Mouse (Mus musculus) midbrain, embryonic 14.5 days (tissue): Measurements from ENCODE around the gene Plxna2. TPM values are rescaled to one million over a fixed set of nuclear protein-coding genes. Genes with fewer than 3 reads are reported as not detected.

Source experiments
- ATAC-seq: fragments of 200-750 bp; cut with Nextera tagmentation; 2 replicates; pipeline ENCODE4 v1.8.0; 2017; ENCODE audit warnings: moderate number of reproducible peaks, moderate library complexity; ENCODE audit not compliant: low FRiP score, low TSS enrichment
- DNase-seq: peaks from one replicate; pipeline ENCODE4 v3.0.0-alpha.2; 2015
- H3K27ac ChIP-seq: fragments of 300-500 bp; sonication (generic); replicated peaks from 2 replicates; pipeline ENCODE4 v1.5.1; 2014; ENCODE audit warnings: mild to moderate bottlenecking, low read depth, low read length, moderate library complexity
- H3K27me3 ChIP-seq: fragments of 300-500 bp; sonication (generic); 2 replicates; pipeline ENCODE4 v1.6.1; 2014; ENCODE audit warnings: low read length, control low read depth, mixed read lengths; ENCODE audit not compliant: control insufficient read depth, insufficient read depth
- H3K36me3 ChIP-seq: fragments of 300-500 bp; sonication (generic); 2 replicates; pipeline ENCODE4 v1.6.1; 2014; ENCODE audit warnings: low read length, control low read depth; ENCODE audit not compliant: control insufficient read depth, insufficient read depth
- H3K4me1 ChIP-seq: fragments of 300-500 bp; sonication (generic); 2 replicates; pipeline ENCODE4 v1.6.1; 2014; ENCODE audit warnings: mild to moderate bottlenecking, antibody characterized with exemption, low read length, control low read depth; ENCODE audit not compliant: control insufficient read depth, insufficient read depth
- H3K4me2 ChIP-seq: fragments of 300-500 bp; sonication (generic); 2 replicates; pipeline ENCODE4 v1.6.1; 2014; ENCODE audit warnings: mild to moderate bottlenecking, low read length, moderate library complexity
- H3K4me3 ChIP-seq: fragments of 300-500 bp; sonication (generic); replicated peaks from 2 replicates; pipeline ENCODE4 v1.5.1; 2014; ENCODE audit warnings: low read depth, low read length
- H3K9ac ChIP-seq: fragments of 300-500 bp; sonication (generic); replicated peaks from 2 replicates; pipeline ENCODE4 v1.6.1; 2014; ENCODE audit warnings: mild to moderate bottlenecking, low read length, moderate library complexity
- H3K9me3 ChIP-seq: fragments of 300-500 bp; sonication (generic); 2 replicates; pipeline ENCODE4 v1.6.1; 2016; ENCODE audit warnings: low read length, control low read depth, mixed read lengths; ENCODE audit not compliant: control insufficient read depth
- WGBS: fragments of 180-500 bp; shearing (Covaris S2); extraction: QIAGEN DNeasy Blood & Tissue Kit; methylation state at CpG from one replicate; pipeline ENCODE4 v1.1.7; 2014; 5-methylcytosine and 5-hydroxymethylcytosine counted together
- polyA plus RNA-seq: library from polyadenylated mRNA; unstranded; fragments of >200 nt; fragmentation: Nextera tagmentation; extraction: Ambion mirVana; gene quantifications from 2 replicates; pipeline ENCODE4 v1.2.1, GENCODE M21; 2014

Gene Plxna2
- polyA plus RNA-seq, 1 experiment from 2014 or later, result 24.1 TPM

DNA sequence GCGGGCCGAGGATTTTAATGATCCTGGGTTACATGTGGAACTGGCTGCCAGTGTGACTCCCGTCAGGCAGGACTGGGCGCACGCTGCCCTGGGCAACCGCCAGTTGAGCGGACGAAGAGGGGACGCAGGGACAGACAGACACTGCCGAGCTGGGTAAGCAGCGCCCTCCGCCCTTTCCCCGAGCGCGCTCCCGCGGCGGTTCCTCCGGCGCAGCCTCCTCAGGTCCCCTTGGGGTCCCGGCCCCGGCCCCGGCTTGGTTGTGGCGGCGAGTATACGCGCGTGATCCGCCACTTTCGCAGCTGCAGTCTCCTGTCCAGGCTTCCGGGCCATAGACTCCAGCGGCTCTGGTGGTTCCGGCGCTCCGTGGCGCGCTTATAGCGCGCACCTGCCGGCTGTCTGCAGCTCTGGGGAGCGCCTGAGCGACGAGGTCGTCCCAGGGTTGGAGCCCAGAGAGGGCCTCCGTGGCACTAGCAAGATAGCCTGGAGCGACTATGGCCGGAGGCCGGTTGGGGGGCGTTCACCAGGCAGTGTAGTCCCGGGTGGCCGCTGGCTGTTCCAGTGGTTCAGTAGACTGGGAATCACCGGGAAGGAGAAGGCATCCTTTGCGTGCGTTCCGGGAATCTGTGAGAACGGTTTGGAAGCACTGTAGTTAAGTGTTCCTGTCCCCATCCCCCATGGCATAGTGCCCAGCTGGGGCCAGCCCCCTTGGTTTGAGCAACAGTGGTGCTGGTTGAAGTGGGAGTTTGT lies 2.4 kb downstream of the Plxna2 start:
- Histone ChIP-seq H3K36me3 (no peaks in the 10 kb centered on the region), H3K9me3 (no peaks in the 10 kb centered on the region), H3K4me1 (peaks cover 48% of the 10 kb centered on the region), H3K27ac (peak overlapping the region; percentile 89), H3K4me2 (peak overlapping the region; percentile 87), H3K27me3 (no peaks in the 10 kb centered on the region), H3K9ac (peak overlapping the region; percentile 88), H3K4me3 (peak overlapping the region; percentile 89)
- ATAC-seq (peak; percentile 36), DNase-seq (peak; percentile 78)
- under 1% methylated on average over 56 of the region's 56 CpGs for WGBS

DNA sequence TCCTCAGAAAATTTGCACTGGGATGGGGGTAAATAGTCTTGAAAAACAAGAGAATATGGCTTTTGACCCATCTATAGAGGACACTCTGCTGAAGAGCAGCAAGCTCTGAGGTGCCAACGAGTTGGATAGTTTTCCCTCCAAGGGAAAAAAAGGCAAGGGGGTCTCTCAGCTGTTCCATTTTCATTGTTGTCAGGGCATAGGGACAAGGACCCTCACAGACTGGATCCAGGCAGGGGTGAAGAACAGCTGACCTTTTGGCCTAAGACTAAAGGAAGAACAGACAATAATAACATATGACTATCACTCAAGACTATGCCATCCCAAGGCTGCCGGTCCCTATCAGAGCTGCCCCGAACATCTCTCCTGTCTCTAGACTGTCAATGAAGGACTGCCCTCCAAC lies 4.2 kb downstream of the Plxna2 start:
- Histone ChIP-seq H3K4me3 (peak overlapping the region; percentile 89), H3K4me1 (peaks cover 65% of the 10 kb centered on the region), H3K4me2 (peak overlapping the region; percentile 87), H3K9me3 (no peaks in the 10 kb centered on the region), H3K27me3 (no peaks in the 10 kb centered on the region), H3K9ac (peak overlapping the region; percentile 88), H3K27ac (peak overlapping the region; percentile 53), H3K36me3 (no peaks in the 10 kb centered on the region)
- no peak for DNase-seq
- ATAC-seq, result no peak
- WGBS, result 54% methylated on average over 3 of the region's 3 CpGs

DNA sequence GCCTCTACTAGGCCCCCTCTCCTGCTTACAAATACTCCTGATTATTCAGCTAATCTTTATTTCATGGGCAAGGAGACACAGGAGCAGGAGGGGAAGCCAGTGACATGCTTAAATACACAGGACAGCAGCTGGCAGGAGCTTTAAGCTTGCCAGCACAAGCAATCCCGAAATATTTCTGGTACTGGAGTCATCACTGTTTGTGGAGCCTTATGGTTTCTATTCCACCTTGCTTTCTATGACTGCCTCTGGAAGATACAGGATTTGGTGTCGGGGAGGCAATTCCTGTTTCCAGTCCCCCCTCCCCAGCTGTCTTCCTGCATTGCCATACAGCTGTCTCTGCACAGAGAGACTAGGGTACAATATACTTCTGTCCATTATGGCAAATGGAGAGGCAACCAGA lies 4.7 kb downstream of the Plxna2 start:
- Histone ChIP-seq H3K27ac (peak overlapping the region; percentile 53), H3K9ac (peak overlapping the region; percentile 88), H3K9me3 (no peaks in the 10 kb centered on the region), H3K27me3 (no peaks in the 10 kb centered on the region), H3K4me1 (peaks cover 67% of the 10 kb centered on the region), H3K4me3 (peak overlapping the region; percentile 89), H3K36me3 (no peaks in the 10 kb centered on the region), H3K4me2 (peak overlapping the region; percentile 87)
- WGBS, result 26% methylated on average over 2 of the region's 2 CpGs
- DNase-seq, result peak; percentile 41
- no peak for ATAC-seq

DNA sequence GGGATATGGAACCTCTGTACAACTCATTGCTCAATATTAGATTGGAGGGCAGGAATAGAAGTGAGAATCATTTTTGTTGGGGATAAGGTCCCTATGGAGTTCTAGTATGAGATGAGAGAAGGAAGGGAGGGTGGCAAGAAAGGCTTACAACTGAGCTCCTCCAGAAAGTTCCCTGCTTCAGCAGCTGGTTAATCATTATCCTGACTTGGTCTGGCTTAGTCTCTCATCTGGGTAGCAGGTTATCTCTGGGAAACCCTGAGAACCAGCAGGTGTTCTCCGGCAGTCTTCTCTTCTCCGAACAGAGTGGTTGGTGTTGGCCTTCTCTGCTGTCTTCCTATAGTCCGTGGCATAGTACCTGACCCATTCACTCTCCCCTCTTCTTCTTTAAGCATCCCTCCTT lies 5.6 kb downstream of the Plxna2 start:
- Histone ChIP-seq H3K27me3 (no peaks in the 10 kb centered on the region), H3K36me3 (no peaks in the 10 kb centered on the region), H3K4me1 (peaks cover 73% of the 10 kb centered on the region), H3K9ac (no peak overlapping the region; the same call in 1 of the 2 replicates), H3K9me3 (no peaks in the 10 kb centered on the region), H3K4me3 (peak overlapping the region; percentile 89), H3K4me2 (peak overlapping the region; percentile 87), H3K27ac (no peak overlapping the region)
- no peak for DNase-seq
- 91% methylated on average over 3 of the region's 3 CpGs for WGBS
- no peak for ATAC-seq

DNA sequence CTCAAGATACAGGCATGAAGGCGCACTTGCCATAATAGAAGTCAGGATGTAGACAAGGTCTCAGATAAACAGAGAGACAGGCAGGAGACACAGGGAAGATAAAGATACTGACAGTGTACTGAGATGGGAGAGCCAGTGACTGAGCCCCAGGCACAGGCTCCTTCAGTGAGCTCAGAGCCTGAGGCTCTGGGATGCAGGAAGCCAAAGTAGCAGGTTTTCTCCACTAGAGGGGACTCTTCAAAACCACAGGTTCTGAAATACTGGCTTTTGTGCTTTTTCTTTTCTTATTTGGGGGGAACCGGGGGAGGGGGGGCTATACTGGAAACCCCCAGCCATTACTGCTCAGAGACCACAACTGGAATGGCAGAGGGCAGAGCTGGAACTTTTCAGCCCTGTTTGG lies 6.4 kb downstream of the Plxna2 start:
- no peak for ATAC-seq
- no peaks in the 10 kb centered on the region for H3K27me3 ChIP-seq
- no peaks in the 10 kb centered on the region for H3K9me3 ChIP-seq
- 51% methylated on average over 2 of the region's 2 CpGs for WGBS
- H3K4me2 ChIP-seq, result peak overlapping the region; percentile 87
- H3K27ac ChIP-seq, result peak overlapping the region; percentile 17; the same call in 1 of the 2 replicates
- H3K4me1 ChIP-seq, result peaks cover 81% of the 10 kb centered on the region
- peak overlapping the region; percentile 89 for H3K4me3 ChIP-seq
- DNase-seq, result peak; percentile 82
- H3K9ac ChIP-seq, result no peak overlapping the region; the same call in 1 of the 2 replicates
- H3K36me3 ChIP-seq, result no peaks in the 10 kb centered on the region

DNA sequence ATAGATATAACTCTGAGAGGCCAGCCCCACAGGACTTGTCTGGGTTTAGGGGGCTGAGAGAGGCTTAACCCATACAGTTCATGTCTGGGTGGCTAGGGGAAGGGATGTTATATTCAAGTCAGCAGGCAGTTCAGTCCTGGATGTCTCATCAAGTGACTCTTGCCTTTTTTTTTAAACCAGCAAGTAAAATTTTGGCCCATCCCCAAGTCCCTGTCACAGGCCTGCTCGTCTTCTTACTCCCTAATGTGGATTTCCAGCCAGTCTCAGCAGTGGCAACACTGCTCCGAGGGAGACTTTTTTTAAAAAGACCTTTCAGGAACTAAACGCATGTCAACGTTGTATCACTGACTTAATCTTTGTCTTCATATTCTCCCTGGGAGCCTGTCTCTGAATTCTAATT lies 7.0 kb downstream of the Plxna2 start:
- Histone ChIP-seq H3K4me2 (peak overlapping the region; percentile 87), H3K4me3 (peak overlapping the region; percentile 5; the same call in 1 of the 2 replicates), H3K36me3 (no peaks in the 10 kb centered on the region), H3K9ac (0 out of 2 replicates have a peak overlapping the region, but pooled peaks have one; percentile 30), H3K27me3 (no peaks in the 10 kb centered on the region), H3K9me3 (no peaks in the 10 kb centered on the region), H3K4me1 (peaks cover 83% of the 10 kb centered on the region), H3K27ac (0 out of 2 replicates have a peak overlapping the region, but pooled peaks have one; percentile 17)
- 11% methylated on average over 4 of the region's 4 CpGs for WGBS
- DNase-seq (peak; percentile 39), ATAC-seq (no peak)

DNA sequence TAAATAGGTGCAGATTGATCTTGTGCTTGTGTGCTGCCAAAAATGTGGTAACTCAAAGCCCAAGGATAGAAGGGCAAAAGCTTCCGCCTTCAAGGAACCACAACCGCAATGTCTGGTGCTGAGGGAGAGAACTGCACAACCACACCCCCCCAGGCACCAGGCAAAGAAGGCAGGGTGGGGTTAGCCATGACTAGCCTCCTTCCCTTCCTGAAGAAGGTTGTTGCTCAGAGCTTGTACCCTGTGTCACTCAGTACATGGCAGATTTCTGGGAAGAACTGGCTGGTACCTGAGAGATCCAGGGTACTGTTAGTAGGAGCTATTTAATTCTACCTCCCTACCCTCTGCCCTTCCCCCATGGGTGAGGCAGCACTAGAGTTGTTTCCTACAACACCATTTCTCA lies 8.1 kb downstream of the Plxna2 start:
- Histone ChIP-seq H3K27ac (no peak overlapping the region), H3K9me3 (no peaks in the 10 kb centered on the region), H3K4me1 (peaks cover 85% of the 10 kb centered on the region), H3K9ac (no peak overlapping the region), H3K4me2 (no peak overlapping the region; the same call in 1 of the 2 replicates), H3K27me3 (no peaks in the 10 kb centered on the region), H3K4me3 (no peak overlapping the region), H3K36me3 (no peaks in the 10 kb centered on the region)
- DNase-seq, result no peak
- 86% methylated on average over 2 of the region's 2 CpGs for WGBS
- ATAC-seq, result no peak

DNA sequence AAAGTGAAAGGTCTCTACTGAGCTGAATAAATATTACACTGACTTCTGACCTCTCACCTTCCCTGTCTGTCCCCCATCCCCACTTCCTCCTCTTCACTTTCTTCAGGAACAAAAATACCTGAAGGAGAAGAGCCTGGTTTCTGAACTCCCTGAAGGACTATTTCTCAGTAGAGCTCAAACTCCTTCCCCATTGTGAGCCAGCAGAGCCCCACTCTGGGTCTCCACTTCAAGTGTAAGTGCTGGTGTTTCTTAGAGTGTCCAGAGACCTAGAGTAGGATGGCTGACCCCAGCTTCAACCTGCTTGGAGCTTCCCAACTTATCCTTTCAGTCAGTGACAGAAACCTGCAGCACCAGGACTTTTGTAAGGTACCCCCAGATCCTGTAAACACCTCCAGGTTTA lies 9.3 kb downstream of the Plxna2 start:
- no peaks in the 10 kb centered on the region for H3K27me3 ChIP-seq
- H3K4me1 ChIP-seq, result peaks cover 75% of the 10 kb centered on the region
- no peaks in the 10 kb centered on the region for H3K36me3 ChIP-seq
- H3K27ac ChIP-seq, result no peak overlapping the region
- DNase-seq (no peak), ATAC-seq (no peak)
- H3K4me2 ChIP-seq, result no peak overlapping the region
- no peak overlapping the region for H3K4me3 ChIP-seq
- no peaks in the 10 kb centered on the region for H3K9me3 ChIP-seq
- no peak overlapping the region for H3K9ac ChIP-seq

DNA sequence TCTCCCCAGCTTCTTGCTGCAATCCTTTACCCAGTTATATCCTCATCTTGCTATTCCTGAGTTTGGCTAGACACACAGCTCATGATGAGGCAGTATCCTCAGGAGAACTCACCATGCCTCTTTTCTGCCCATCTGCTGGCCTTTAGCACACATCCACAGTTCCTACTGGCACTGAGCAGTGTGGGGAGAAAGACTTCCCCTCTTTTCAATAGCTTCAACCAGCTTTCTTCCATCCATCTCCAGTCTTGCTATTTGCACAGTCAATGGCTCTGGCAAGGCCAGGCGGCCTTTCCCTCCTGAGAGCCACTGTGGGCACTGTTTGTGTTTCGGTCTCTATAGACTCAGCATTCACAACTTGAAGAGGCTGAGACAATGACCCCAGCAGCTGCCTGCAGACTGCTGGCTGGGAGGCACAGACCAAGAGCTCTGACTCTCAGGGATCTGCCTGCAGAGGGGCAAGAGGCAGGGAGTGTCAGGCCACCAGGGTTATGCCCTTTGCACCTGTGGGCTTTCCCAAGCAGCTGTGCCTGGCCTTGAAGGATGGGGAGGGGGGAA lies 11.2 kb downstream of the Plxna2 start:
- peaks cover 55% of the 10 kb centered on the region for H3K4me1 ChIP-seq
- H3K9ac ChIP-seq, result no peak overlapping the region
- ATAC-seq (no peak), DNase-seq (peak; percentile 52)
- H3K27me3 ChIP-seq, result no peaks in the 10 kb centered on the region
- H3K27ac ChIP-seq, result peak overlapping the region; percentile 38; the same call in 1 of the 2 replicates
- H3K9me3 ChIP-seq, result no peaks in the 10 kb centered on the region
- 10% methylated on average over 2 of the region's 2 CpGs for WGBS
- H3K4me2 ChIP-seq, result no peak overlapping the region
- no peaks in the 10 kb centered on the region for H3K36me3 ChIP-seq
- H3K4me3 ChIP-seq, result no peak overlapping the region
